Comparison of ENCODE assay signal across 18 mouse cellular contexts in the genomic region with DNA sequence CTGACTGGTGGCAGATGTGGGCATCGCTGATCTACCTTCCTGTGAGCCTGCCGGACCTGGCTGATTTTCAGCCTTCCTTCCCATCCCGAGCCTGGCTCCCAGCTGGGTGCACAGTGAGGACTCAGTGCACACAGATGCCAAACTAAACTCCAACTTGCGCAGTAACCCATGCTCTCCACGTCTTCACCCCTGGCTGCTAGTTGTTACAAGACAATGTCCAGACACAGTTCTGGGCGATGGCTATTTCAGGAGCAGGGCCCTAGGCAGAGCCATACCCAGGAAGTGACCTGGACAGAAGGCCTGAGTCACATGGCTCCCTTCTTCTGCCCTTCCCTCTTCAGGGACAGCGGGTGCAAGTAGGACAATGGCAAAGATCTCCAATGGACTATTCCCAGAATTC.
DNase-seq lines count a peak whose midpoint lies in the region; ATAC-seq lines count a peak whose summit lies in the region.
"Had no signal": no experiment of that assay in that cellular context is flagged by ENCODE, and none has a peak within 500 bp of the region (broad histone marks: within the 10 kb centered on the region; RNA-seq: fewer than 3 reads in every experiment).

No protein-coding gene starts in this region.

- H3K27ac ChIP-seq in forebrain, embryonic 10.5 days: peak overlapping the region; percentile 48; the same call in 1 of the 2 replicates
- no peak overlapping the region for H3K27ac ChIP-seq in forebrain, embryonic 13.5 days
- H3K27ac ChIP-seq in neural tube, embryonic 11.5 days (ENCODE audit: low read depth, low read length): peak overlapping the region; percentile 34; the same call in 1 of the 2 replicates
- H3K27ac ChIP-seq in heart, embryonic 13.5 days (replicated peaks): peak overlapping the region; percentile 90
- no peak overlapping the region for H3K27ac ChIP-seq in neural tube, embryonic 15.5 days (replicated peaks)
- H3K27ac ChIP-seq: embryonic facial prominence, embryonic 15.5 days; lung, embryonic 15.5 days; stomach, embryonic 15.5 days had no signal

- no peaks in the 10 kb centered on the region for H3K9me3 ChIP-seq in forebrain, embryonic 10.5 days
- no peaks in the 10 kb centered on the region for H3K9me3 ChIP-seq in forebrain, embryonic 13.5 days (replicated peaks)
- H3K9me3 ChIP-seq in neural tube, embryonic 11.5 days (ENCODE audit: control insufficient read depth, low read length): no peaks in the 10 kb centered on the region
- no peaks in the 10 kb centered on the region for H3K9me3 ChIP-seq in heart, embryonic 13.5 days
- H3K9me3 ChIP-seq in neural tube, embryonic 15.5 days (replicated peaks): no peaks in the 10 kb centered on the region
- H3K9me3 ChIP-seq: embryonic facial prominence, embryonic 15.5 days; limb, embryonic 12.5 days; lung, embryonic 15.5 days; stomach, embryonic 15.5 days had no signal

- no peaks in the 10 kb centered on the region for H3K36me3 ChIP-seq in forebrain, embryonic 10.5 days (replicated peaks)
- no peaks in the 10 kb centered on the region for H3K36me3 ChIP-seq in forebrain, embryonic 13.5 days (ENCODE audit: poor library complexity, severe bottlenecking)
- H3K36me3 ChIP-seq in neural tube, embryonic 11.5 days (ENCODE audit: control insufficient read depth, insufficient read depth, low read length): no peaks in the 10 kb centered on the region
- no peaks in the 10 kb centered on the region for H3K36me3 ChIP-seq in heart, embryonic 13.5 days
- H3K36me3 ChIP-seq in neural tube, embryonic 15.5 days: no peaks in the 10 kb centered on the region
- H3K36me3 ChIP-seq: embryonic facial prominence, embryonic 15.5 days; limb, embryonic 12.5 days; lung, embryonic 15.5 days; stomach, embryonic 15.5 days had no signal

- no peak for ATAC-seq in forebrain, embryonic 13.5 days
- no peak for ATAC-seq in neural tube, embryonic 11.5 days (ENCODE audit: insufficient read depth, low FRiP score, low TSS enrichment)
- no peak for ATAC-seq in heart, embryonic 13.5 days (ENCODE audit: extremely low read depth, insufficient number of reproducible peaks, low FRiP score, low TSS enrichment)
- ATAC-seq in neural tube, embryonic 15.5 days (ENCODE audit: low FRiP score): no peak
- ATAC-seq in inflammation-experienced regulatory T-cells, adult 6 months: no peak
- ATAC-seq: forebrain, postnatal 0 days had no signal

- H3K9ac ChIP-seq in forebrain, embryonic 13.5 days: no peak overlapping the region
- no peak overlapping the region for H3K9ac ChIP-seq in neural tube, embryonic 11.5 days (ENCODE audit: low read length)
- H3K9ac ChIP-seq in heart, embryonic 13.5 days: peak overlapping the region; percentile 65
- 0 out of 2 replicates have a peak overlapping the region, but pooled peaks have one; percentile 4 for H3K9ac ChIP-seq in neural tube, embryonic 15.5 days (replicated peaks)
- H3K9ac ChIP-seq: embryonic facial prominence, embryonic 15.5 days; forebrain, postnatal 0 days; lung, embryonic 15.5 days; stomach, embryonic 15.5 days had no signal

- H3K4me2 ChIP-seq in forebrain, embryonic 13.5 days: no peak overlapping the region
- H3K4me2 ChIP-seq in neural tube, embryonic 11.5 days (ENCODE audit: low read depth): no peak overlapping the region
- H3K4me2 ChIP-seq in heart, embryonic 13.5 days: peak overlapping the region; percentile 34
- no peak overlapping the region for H3K4me2 ChIP-seq in neural tube, embryonic 15.5 days
- H3K4me2 ChIP-seq: embryonic facial prominence, embryonic 15.5 days; limb, embryonic 12.5 days; lung, embryonic 15.5 days; midbrain, embryonic 11.5 days; stomach, embryonic 15.5 days had no signal

- no peak overlapping the region for H3K4me3 ChIP-seq in forebrain, embryonic 10.5 days
- H3K4me3 ChIP-seq in forebrain, embryonic 13.5 days: no peak overlapping the region
- H3K4me3 ChIP-seq in neural tube, embryonic 11.5 days (ENCODE audit: low read depth, low read length): no peak overlapping the region
- H3K4me3 ChIP-seq in heart, embryonic 13.5 days: no peak overlapping the region
- H3K4me3 ChIP-seq in neural tube, embryonic 15.5 days (replicated peaks): no peak overlapping the region
- H3K4me3 ChIP-seq: embryonic facial prominence, embryonic 15.5 days; limb, embryonic 12.5 days; lung, embryonic 15.5 days; stomach, embryonic 15.5 days had no signal

- H3K27me3 ChIP-seq in forebrain, embryonic 10.5 days (ENCODE audit: poor library complexity, severe bottlenecking): no peaks in the 10 kb centered on the region
- H3K27me3 ChIP-seq in forebrain, embryonic 13.5 days: no peaks in the 10 kb centered on the region
- no peaks in the 10 kb centered on the region for H3K27me3 ChIP-seq in neural tube, embryonic 11.5 days (ENCODE audit: control insufficient read depth, insufficient read depth, low read length)
- H3K27me3 ChIP-seq in heart, embryonic 13.5 days (replicated peaks): no peaks in the 10 kb centered on the region
- no peaks in the 10 kb centered on the region for H3K27me3 ChIP-seq in neural tube, embryonic 15.5 days (replicated peaks)
- H3K27me3 ChIP-seq: embryonic facial prominence, embryonic 15.5 days; lung, embryonic 15.5 days; stomach, embryonic 15.5 days had no signal

- 85% methylated on average over 7 of the region's 7 CpGs for WGBS in forebrain, embryonic 10.5 days
- 76% methylated on average over 7 of the region's 7 CpGs for WGBS in forebrain, embryonic 13.5 days
- 83% methylated on average over 7 of the region's 7 CpGs for WGBS in neural tube, embryonic 11.5 days
- 23% methylated on average over 7 of the region's 7 CpGs for WGBS in heart, embryonic 13.5 days
- WGBS in neural tube, embryonic 15.5 days: 74% methylated on average over 7 of the region's 7 CpGs

- no peak for DNase-seq in forebrain, embryonic 10.5 days (ENCODE audit: extremely low spot score, low spot score)
- no peak for DNase-seq in neural tube, embryonic 11.5 days (ENCODE audit: low spot score)
- DNase-seq in neural tube, embryonic 10.5 days (ENCODE audit: extremely low spot score, low spot score): no peak
- no peak for DNase-seq in thymus, postnatal 4 days
- DNase-seq: adrenal gland, postnatal 10 days; cerebellum, adult 11-12 months; forebrain, postnatal 0 days; kidney, adult 18-20 months; right cerebral cortex, postnatal 4 days had no signal

- peaks cover 46% of the 10 kb centered on the region for H3K4me1 ChIP-seq in forebrain, embryonic 10.5 days
- peaks cover 49% of the 10 kb centered on the region for H3K4me1 ChIP-seq in forebrain, embryonic 13.5 days
- peaks cover 12% of the 10 kb centered on the region; the same call in 1 of the 2 replicates for H3K4me1 ChIP-seq in neural tube, embryonic 11.5 days (ENCODE audit: control insufficient read depth, insufficient read depth, low read length)
- H3K4me1 ChIP-seq in heart, embryonic 13.5 days: peaks cover 89% of the 10 kb centered on the region
- peaks cover 58% of the 10 kb centered on the region for H3K4me1 ChIP-seq in neural tube, embryonic 15.5 days

Comparison
In these comparisons a context has a peak if more than half of its experiments do, and no peak if none do; other contexts are left out.
1. H3K27ac ChIP-seq: peak in forebrain, embryonic 10.5 days (single experiment), neural tube, embryonic 11.5 days (single experiment) and heart, embryonic 13.5 days (single experiment); none in forebrain, embryonic 13.5 days (single experiment) and neural tube, embryonic 15.5 days (single experiment).
2. H3K9ac ChIP-seq: peak in heart, embryonic 13.5 days (single experiment) and neural tube, embryonic 15.5 days (single experiment); none in forebrain, embryonic 13.5 days (single experiment) and neural tube, embryonic 11.5 days (single experiment).